In genomic region chr15:12222564-12223302, GRCm38 (mm10) we compare ENCODE assay signal across 12 mouse cellular contexts. TPM values are rescaled to one million over a fixed set of nuclear protein-coding genes. Genes with fewer than 3 reads are reported as not detected.
DNase-seq lines count a peak whose midpoint lies in the region; ATAC-seq and TF ChIP-seq lines count a peak whose summit lies in the region.
"Had no signal": no experiment of that assay in that cellular context is flagged by ENCODE, and none has a peak within 500 bp of the region (broad histone marks: within the 10 kb centered on the region; RNA-seq: fewer than 3 reads in every experiment).

No protein-coding gene starts in this region.

- peak overlapping the region; percentile 10; the same call in 1 of the 2 replicates for H3K27ac ChIP-seq in intestine, embryonic 16.5 days (ENCODE audit: low read length)
- H3K27ac ChIP-seq in intestine, embryonic 15.5 days: no peak overlapping the region
- peak overlapping the region; percentile 50 for H3K27ac ChIP-seq in embryonic facial prominence, embryonic 12.5 days
- no peak overlapping the region for H3K27ac ChIP-seq in forebrain, postnatal 0 days (ENCODE audit: low read depth, low read length)
- H3K27ac ChIP-seq in neural tube, embryonic 11.5 days (ENCODE audit: low read depth, low read length): peak overlapping the region; percentile 27; the same call in 1 of the 2 replicates
- H3K27ac ChIP-seq: heart, embryonic 10.5 days had no signal

- peaks cover 56% of the 10 kb centered on the region for H3K4me1 ChIP-seq in intestine, embryonic 16.5 days (ENCODE audit: control insufficient read depth, insufficient read depth, low read length)
- H3K4me1 ChIP-seq in intestine, embryonic 15.5 days (replicated peaks): peaks cover 29% of the 10 kb centered on the region
- H3K4me1 ChIP-seq in embryonic facial prominence, embryonic 12.5 days: peaks cover 12% of the 10 kb centered on the region
- peaks cover 4% of the 10 kb centered on the region; the same call in 1 of the 2 replicates for H3K4me1 ChIP-seq in forebrain, postnatal 0 days (ENCODE audit: insufficient read depth)
- H3K4me1 ChIP-seq in neural tube, embryonic 11.5 days (ENCODE audit: control insufficient read depth, insufficient read depth, low read length): peaks cover 17% of the 10 kb centered on the region

- no peak overlapping the region for H3K4me3 ChIP-seq in intestine, embryonic 16.5 days (ENCODE audit: low read length)
- no peak overlapping the region for H3K4me3 ChIP-seq in intestine, embryonic 15.5 days (replicated peaks)
- no peak overlapping the region for H3K4me3 ChIP-seq in embryonic facial prominence, embryonic 12.5 days
- no peak overlapping the region for H3K4me3 ChIP-seq in forebrain, postnatal 0 days (ENCODE audit: low read depth, low read length)
- no peak overlapping the region for H3K4me3 ChIP-seq in neural tube, embryonic 11.5 days (ENCODE audit: low read depth, low read length)
- H3K4me3 ChIP-seq: heart, embryonic 10.5 days had no signal

- no peaks in the 10 kb centered on the region for H3K9me3 ChIP-seq in intestine, embryonic 16.5 days (ENCODE audit: control insufficient read depth, low read length)
- no peaks in the 10 kb centered on the region for H3K9me3 ChIP-seq in intestine, embryonic 15.5 days
- no peaks in the 10 kb centered on the region for H3K9me3 ChIP-seq in embryonic facial prominence, embryonic 12.5 days
- no peaks in the 10 kb centered on the region for H3K9me3 ChIP-seq in forebrain, postnatal 0 days (ENCODE audit: low read length)
- no peaks in the 10 kb centered on the region for H3K9me3 ChIP-seq in neural tube, embryonic 11.5 days (ENCODE audit: control insufficient read depth, low read length)
- H3K9me3 ChIP-seq: heart, embryonic 10.5 days had no signal

- 45% methylated on average over 8 of the region's 8 CpGs for WGBS in intestine, embryonic 16.5 days
- 38% methylated on average over 8 of the region's 8 CpGs for WGBS in intestine, embryonic 15.5 days
- WGBS in embryonic facial prominence, embryonic 12.5 days: 23% methylated on average over 8 of the region's 8 CpGs
- WGBS in forebrain, postnatal 0 days: 15% methylated on average over 8 of the region's 8 CpGs
- WGBS in neural tube, embryonic 11.5 days: 13% methylated on average over 8 of the region's 8 CpGs

- H3K36me3 ChIP-seq in intestine, embryonic 16.5 days (ENCODE audit: control insufficient read depth, insufficient read depth, low read length): no peaks in the 10 kb centered on the region
- H3K36me3 ChIP-seq in intestine, embryonic 15.5 days: no peaks in the 10 kb centered on the region
- no peaks in the 10 kb centered on the region for H3K36me3 ChIP-seq in embryonic facial prominence, embryonic 12.5 days
- no peaks in the 10 kb centered on the region for H3K36me3 ChIP-seq in forebrain, postnatal 0 days (ENCODE audit: insufficient read depth)
- H3K36me3 ChIP-seq in neural tube, embryonic 11.5 days (ENCODE audit: control insufficient read depth, insufficient read depth, low read length): no peaks in the 10 kb centered on the region
- H3K36me3 ChIP-seq: heart, embryonic 10.5 days had no signal

- TF ChIP-seq CTCF in forebrain, postnatal 0 days (IDR thresholded peaks at IDR 0.05; ENCODE audit: low read depth): no peak

- H3K9ac ChIP-seq in intestine, embryonic 16.5 days (ENCODE audit: low read depth, low read length): no peak overlapping the region
- no peak overlapping the region for H3K9ac ChIP-seq in intestine, embryonic 15.5 days
- H3K9ac ChIP-seq in embryonic facial prominence, embryonic 12.5 days: no peak overlapping the region
- H3K9ac ChIP-seq in forebrain, postnatal 0 days: no peak overlapping the region
- no peak overlapping the region for H3K9ac ChIP-seq in neural tube, embryonic 11.5 days (ENCODE audit: low read length)

- no peak for DNase-seq in forebrain, postnatal 0 days
- no peak for DNase-seq in neural tube, embryonic 11.5 days (ENCODE audit: low spot score)
- DNase-seq in cerebellum, postnatal 25 days: no peak
- DNase-seq: adrenal gland, adult 2 months; kidney, postnatal 4 days; liver had no signal

- H3K4me2 ChIP-seq in intestine, embryonic 16.5 days (ENCODE audit: low read depth, low read length): no peak overlapping the region
- no peak overlapping the region for H3K4me2 ChIP-seq in intestine, embryonic 15.5 days (replicated peaks)
- no peak overlapping the region for H3K4me2 ChIP-seq in embryonic facial prominence, embryonic 12.5 days (replicated peaks)
- H3K4me2 ChIP-seq in forebrain, postnatal 0 days (ENCODE audit: low read depth): no peak overlapping the region
- H3K4me2 ChIP-seq in neural tube, embryonic 11.5 days (ENCODE audit: low read depth): no peak overlapping the region

- H3K27me3 ChIP-seq in intestine, embryonic 16.5 days (replicated peaks; ENCODE audit: control insufficient read depth, insufficient read depth, low read length): no peaks in the 10 kb centered on the region
- H3K27me3 ChIP-seq in intestine, embryonic 15.5 days (replicated peaks): no peaks in the 10 kb centered on the region
- no peaks in the 10 kb centered on the region for H3K27me3 ChIP-seq in embryonic facial prominence, embryonic 12.5 days
- H3K27me3 ChIP-seq in forebrain, postnatal 0 days (ENCODE audit: insufficient read depth, low read length): no peaks in the 10 kb centered on the region
- H3K27me3 ChIP-seq in neural tube, embryonic 11.5 days (ENCODE audit: control insufficient read depth, insufficient read depth, low read length): no peaks in the 10 kb centered on the region
- H3K27me3 ChIP-seq: CH12.LX had no signal

- ATAC-seq in intestine, embryonic 16.5 days: no peak
- ATAC-seq in intestine, embryonic 15.5 days: no peak
- ATAC-seq in embryonic facial prominence, embryonic 12.5 days (ENCODE audit: insufficient number of reproducible peaks, insufficient read depth, low FRiP score, low TSS enrichment): no peak
- ATAC-seq in forebrain, postnatal 0 days: peak; percentile 64
- ATAC-seq in neural tube, embryonic 11.5 days (ENCODE audit: insufficient read depth, low FRiP score, low TSS enrichment): peak; percentile 57; the same call in 1 of the 2 replicates
- ATAC-seq in erythroid progenitor cell, adult 5-6 weeks (replicated peaks; ENCODE audit: low FRiP score, poor library complexity, severe bottlenecking): no peak

RNA-seq across cellular contexts. Expression of gene Mtmr12, which starts 17.9 kb away (rescaled TPM):
- 16.4 and 16.6 TPM in 2 replicates for polyA plus RNA-seq in intestine, embryonic 16.5 days (2015; fragmentation: Nextera tagmentation; extraction: Ambion mirVana)
- polyA plus RNA-seq in intestine, embryonic 15.5 days (2015; fragmentation: Nextera tagmentation; extraction: Ambion mirVana): 16.6 and 17.9 TPM in 2 replicates
- 19.4 and 20.1 TPM in 2 replicates for polyA plus RNA-seq in embryonic facial prominence, embryonic 12.5 days (2016; fragmentation: Nextera tagmentation; extraction: Ambion mirVana)
- total RNA-seq in forebrain, postnatal 0 days (2014; rRNA removed): 10.0 and 13.1 TPM in 2 replicates
- 4.3 and 5.5 TPM in 2 replicates for polyA plus RNA-seq in forebrain, postnatal 0 days (2015; fragmentation: Nextera tagmentation; extraction: Ambion mirVana)
- polyA plus RNA-seq in neural tube, embryonic 11.5 days (2014; fragmentation: Nextera tagmentation; extraction: Ambion mirVana): 17.5 and 17.7 TPM in 2 replicates
- total RNA-seq in erythroid progenitor cell, adult 5-6 weeks (2015; ENCODE audit: low replicate concordance): 7.9 and 15.1 TPM in 2 replicates
- total RNA-seq in erythroid progenitor cell, adult 5-6 weeks (2017; ENCODE audit: low replicate concordance): 17.2 and 24.7 TPM in 2 replicates

Comparison
In these comparisons a context has a peak if more than half of its experiments do, and no peak if none do; other contexts are left out.
1. H3K27ac ChIP-seq: peak in intestine, embryonic 16.5 days (single experiment), embryonic facial prominence, embryonic 12.5 days (single experiment) and neural tube, embryonic 11.5 days (single experiment); none in intestine, embryonic 15.5 days (single experiment) and forebrain, postnatal 0 days (single experiment).
2. ATAC-seq: peak in forebrain, postnatal 0 days (single experiment) and neural tube, embryonic 11.5 days (single experiment); none in intestine, embryonic 16.5 days (single experiment), intestine, embryonic 15.5 days (single experiment), embryonic facial prominence, embryonic 12.5 days (single experiment) and erythroid progenitor cell, adult 5-6 weeks (single experiment).